Mouse (Mus musculus) limb, embryonic 13.5 days (tissue): ENCODE results near the gene Gm20388. TPM values are rescaled to one million over a fixed set of nuclear protein-coding genes. Genes with fewer than 3 reads are reported as not detected.

Experiments used
- ATAC-seq: fragments of 200-750 bp; cut with Nextera tagmentation; 2 replicates; pipeline ENCODE4 v1.8.0; 2017; ENCODE audit warnings: low read depth, moderate number of reproducible peaks, moderate TSS enrichment; ENCODE audit not compliant: low FRiP score
- H3K27ac ChIP-seq: fragments of 300-500 bp; sonication (generic); 2 replicates; pipeline ENCODE4 v1.5.1; 2015; ENCODE audit warnings: inconsistent platforms, mild to moderate bottlenecking, moderate library complexity
- H3K27me3 ChIP-seq: fragments of 300-500 bp; sonication (generic); 2 replicates; pipeline ENCODE4 v1.6.1; 2015; ENCODE audit warnings: mild to moderate bottlenecking, inconsistent platforms
- H3K36me3 ChIP-seq: fragments of 300-500 bp; sonication (generic); 2 replicates; pipeline ENCODE4 v1.6.1; 2015; ENCODE audit warnings: inconsistent platforms, mild to moderate bottlenecking, moderate library complexity
- H3K4me1 ChIP-seq: fragments of 300-500 bp; sonication (generic); 2 replicates; pipeline ENCODE4 v1.6.1; 2015; ENCODE audit warnings: inconsistent platforms
- H3K4me2 ChIP-seq: fragments of 300-500 bp; sonication (generic); replicated peaks from 2 replicates; pipeline ENCODE4 v1.6.1; 2015; ENCODE audit warnings: inconsistent platforms, mild to moderate bottlenecking, moderate library complexity
- H3K4me3 ChIP-seq: fragments of 300-500 bp; sonication (generic); 2 replicates; pipeline ENCODE4 v1.5.1; 2015; ENCODE audit warnings: moderate library complexity, mild to moderate bottlenecking, inconsistent platforms
- H3K9ac ChIP-seq: fragments of 300-500 bp; sonication (generic); 2 replicates; pipeline ENCODE4 v1.6.1; 2015; ENCODE audit warnings: mild to moderate bottlenecking, inconsistent platforms
- H3K9me3 ChIP-seq: fragments of 300-500 bp; sonication (generic); 2 replicates; pipeline ENCODE4 v1.6.1; 2016; ENCODE audit warnings: inconsistent platforms
- WGBS: fragments of 180-500 bp; shearing (Covaris S2); methylation state at CpG from one replicate; pipeline ENCODE4 v1.1.7; 2015; 5-methylcytosine and 5-hydroxymethylcytosine counted together
- polyA plus RNA-seq: library from polyadenylated mRNA; unstranded; fragments of >200 nt; fragmentation: Nextera tagmentation; extraction: Ambion mirVana; gene quantifications from 2 replicates; pipeline ENCODE4 v1.2.1, GENCODE M21; 2015

Gm20388 gene
- polyA plus RNA-seq, 1 experiment from 2014 or later = 7.1 TPM

DNA sequence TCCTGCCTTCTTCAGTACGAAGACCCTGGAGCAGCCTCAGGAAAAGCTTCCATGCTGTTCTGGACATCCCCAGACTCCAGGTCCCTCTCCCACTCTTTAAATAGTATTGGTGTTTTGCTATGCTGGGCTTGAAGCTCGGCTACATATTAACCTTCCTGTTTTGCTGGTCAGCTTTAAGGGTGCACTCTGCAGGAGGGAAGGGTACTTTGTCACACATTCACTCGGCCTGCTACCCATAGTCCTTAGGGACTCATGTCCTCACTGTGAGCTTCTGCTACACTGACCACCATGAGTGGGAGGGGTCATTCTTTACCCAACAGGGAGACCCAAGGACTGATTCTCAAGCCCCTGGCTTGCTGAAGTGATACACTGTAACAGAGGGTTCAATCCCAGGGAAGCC lies 2520.0 kb downstream of the Gm20388 start:
- H3K9ac ChIP-seq = no peak overlapping the region
- no peak overlapping the region for H3K4me3 ChIP-seq
- no peak for ATAC-seq
- no peak overlapping the region for H3K4me2 ChIP-seq
- 79% methylated on average over 3 of the region's 3 CpGs for WGBS
- peaks cover 22% of the 10 kb centered on the region for H3K4me1 ChIP-seq
- H3K36me3 ChIP-seq = peaks cover 30% of the 10 kb centered on the region
- no peaks in the 10 kb centered on the region for H3K9me3 ChIP-seq
- no peaks in the 10 kb centered on the region for H3K27me3 ChIP-seq
- H3K27ac ChIP-seq = no peak overlapping the region

GRCm38 (mm10) chr8:122431694-122432442 lies 2521.2 kb downstream of the Gm20388 start:
- ATAC-seq = peak; percentile 9; the same call in 1 of the 2 replicates

DNA sequence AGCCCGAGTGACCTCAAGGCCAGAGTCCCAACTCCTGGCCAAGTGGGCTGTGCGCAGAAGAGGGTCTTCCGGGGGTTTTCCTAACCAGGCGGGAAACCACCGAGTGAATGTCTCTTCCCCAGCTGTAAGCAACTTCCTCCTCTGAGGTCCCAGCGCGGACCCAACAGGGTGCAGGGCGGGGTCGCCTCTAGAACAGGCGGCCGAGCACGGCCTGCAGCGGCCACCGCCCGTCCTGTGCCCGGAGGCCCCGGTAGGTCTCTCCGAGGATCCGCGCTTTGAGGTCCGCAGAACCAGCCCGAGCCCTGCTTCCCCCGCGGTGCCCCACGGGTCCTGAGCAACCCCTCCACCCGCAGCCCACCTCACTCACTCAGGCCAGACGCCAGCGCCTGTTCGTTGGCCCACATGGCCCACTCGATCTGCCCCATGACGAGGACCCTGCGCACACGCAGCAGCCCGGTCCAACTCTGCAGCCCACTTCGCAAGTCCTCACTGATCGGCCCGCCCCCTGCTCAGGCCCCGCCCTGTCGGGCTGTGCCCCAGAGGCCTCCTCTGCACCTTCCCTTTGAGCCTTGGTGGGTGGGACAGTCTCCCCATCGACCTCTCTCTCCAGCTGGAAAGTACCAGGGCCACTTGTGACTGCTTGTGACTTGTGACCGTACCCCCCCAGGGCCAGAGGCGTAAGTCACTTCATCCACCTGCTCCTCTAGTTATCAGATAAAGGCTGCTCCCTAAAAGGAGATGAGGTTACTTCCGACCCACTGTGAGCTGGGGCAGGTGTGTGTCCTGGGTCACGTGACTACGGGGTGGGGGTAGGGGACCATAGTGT lies 2522.0 kb downstream of the Gm20388 start, which contains the start of gene Cyba:
Cyba (minus strand) TSS at position 488 of the 826 bp plus-strand sequence.
- no peaks in the 10 kb centered on the region for H3K9me3 ChIP-seq
- H3K4me1 ChIP-seq = peaks cover 22% of the 10 kb centered on the region
- 5% methylated on average over 43 of the region's 45 CpGs for WGBS
- H3K27ac ChIP-seq = peak within 1 kb of the TSS; percentile 61
- peaks cover 43% of the 10 kb centered on the region for H3K36me3 ChIP-seq
- peak within 1 kb of the TSS; percentile 85 for H3K9ac ChIP-seq
- no peaks in the 10 kb centered on the region for H3K27me3 ChIP-seq
- peak; percentile 83 for ATAC-seq
- peak within 1 kb of the TSS; percentile 91 for H3K4me2 ChIP-seq
- peak within 1 kb of the TSS; percentile 63 for H3K4me3 ChIP-seq

More at GRCm38 (mm10) chr8:122431694-122432442, 2521.2 kb downstream of the Gm20388 start:
- Histone ChIP-seq H3K36me3 (peaks cover 35% of the 10 kb centered on the region), H3K4me2 (peak overlapping the region; percentile 91), H3K27me3 (no peaks in the 10 kb centered on the region), H3K9ac (peak overlapping the region; percentile 85), H3K4me3 (peak overlapping the region; percentile 63), H3K27ac (peak overlapping the region; percentile 61), H3K9me3 (no peaks in the 10 kb centered on the region), H3K4me1 (peaks cover 22% of the 10 kb centered on the region)
- WGBS = 33% methylated on average over 18 of the region's 18 CpGs

- peak overlapping the region; percentile 63; the same call in 1 of the 2 replicates for H3K4me3 ChIP-seq
- 0 out of 2 replicates have a peak overlapping the region, but pooled peaks have one; percentile 6 for H3K27ac ChIP-seq
- peaks cover 50% of the 10 kb centered on the region for H3K36me3 ChIP-seq
- H3K4me1 ChIP-seq = peaks cover 22% of the 10 kb centered on the region
- no peaks in the 10 kb centered on the region for H3K27me3 ChIP-seq
- H3K4me2 ChIP-seq = peak overlapping the region; percentile 91
- H3K9me3 ChIP-seq = no peaks in the 10 kb centered on the region
- peak; percentile 17; the same call in 1 of the 2 replicates for ATAC-seq
- WGBS = 67% methylated on average over 11 of the region's 11 CpGs
- no peak overlapping the region; the same call in 1 of the 2 replicates for H3K9ac ChIP-seq
Observed at GRCm38 (mm10) chr8:122433269-122433905, 2522.7 kb downstream of the Gm20388 start.

DNA sequence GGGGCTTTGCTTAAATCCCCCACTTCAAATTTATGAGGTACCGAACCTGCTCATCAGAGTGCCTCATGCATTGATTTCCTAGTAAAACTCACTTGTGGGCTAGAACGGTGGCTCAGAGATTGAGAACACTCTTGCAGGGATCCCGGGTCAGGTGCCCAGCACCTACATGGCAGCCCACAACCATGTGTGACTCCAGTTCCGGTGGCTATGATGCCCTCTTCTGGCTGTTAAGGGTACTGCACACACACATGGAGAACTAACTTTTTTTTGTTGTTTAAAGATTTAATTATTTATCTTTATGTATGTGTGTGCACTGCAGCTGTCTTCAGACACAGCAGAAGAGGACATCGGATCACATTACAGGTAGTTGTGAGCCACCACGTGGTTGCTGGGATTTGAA lies 2524.7 kb downstream of the Gm20388 start:
- WGBS = 89% methylated on average over 6 of the region's 6 CpGs
- peaks cover 63% of the 10 kb centered on the region for H3K36me3 ChIP-seq
- ATAC-seq = no peak
- H3K4me1 ChIP-seq = peaks cover 22% of the 10 kb centered on the region
- no peak overlapping the region for H3K27ac ChIP-seq
- no peak overlapping the region for H3K4me3 ChIP-seq
- no peak overlapping the region for H3K9ac ChIP-seq
- H3K9me3 ChIP-seq = no peaks in the 10 kb centered on the region
- H3K27me3 ChIP-seq = no peaks in the 10 kb centered on the region
- no peak overlapping the region for H3K4me2 ChIP-seq

- WGBS = 91% methylated on average over 9 of the region's 9 CpGs
- H3K4me3 ChIP-seq = no peak overlapping the region
- no peak for ATAC-seq
- H3K4me1 ChIP-seq = peaks cover 22% of the 10 kb centered on the region
- H3K9me3 ChIP-seq = no peaks in the 10 kb centered on the region
- no peak overlapping the region for H3K4me2 ChIP-seq
- no peak overlapping the region for H3K9ac ChIP-seq
- peaks cover 63% of the 10 kb centered on the region for H3K36me3 ChIP-seq
- no peaks in the 10 kb centered on the region for H3K27me3 ChIP-seq
- no peak overlapping the region for H3K27ac ChIP-seq
Observed at GRCm38 (mm10) chr8:122436146-122436545, 2525.5 kb downstream of the Gm20388 start.

- Histone ChIP-seq H3K4me1 (peaks cover 17% of the 10 kb centered on the region), H3K27me3 (no peaks in the 10 kb centered on the region), H3K9ac (no peak overlapping the region), H3K4me2 (no peak overlapping the region), H3K36me3 (peaks cover 63% of the 10 kb centered on the region), H3K9me3 (no peaks in the 10 kb centered on the region), H3K27ac (no peak overlapping the region), H3K4me3 (no peak overlapping the region)
- no peak for ATAC-seq
- WGBS = 88% methylated on average over 20 of the region's 20 CpGs
Observed at GRCm38 (mm10) chr8:122436586-122437125, 2526.0 kb downstream of the Gm20388 start.

DNA sequence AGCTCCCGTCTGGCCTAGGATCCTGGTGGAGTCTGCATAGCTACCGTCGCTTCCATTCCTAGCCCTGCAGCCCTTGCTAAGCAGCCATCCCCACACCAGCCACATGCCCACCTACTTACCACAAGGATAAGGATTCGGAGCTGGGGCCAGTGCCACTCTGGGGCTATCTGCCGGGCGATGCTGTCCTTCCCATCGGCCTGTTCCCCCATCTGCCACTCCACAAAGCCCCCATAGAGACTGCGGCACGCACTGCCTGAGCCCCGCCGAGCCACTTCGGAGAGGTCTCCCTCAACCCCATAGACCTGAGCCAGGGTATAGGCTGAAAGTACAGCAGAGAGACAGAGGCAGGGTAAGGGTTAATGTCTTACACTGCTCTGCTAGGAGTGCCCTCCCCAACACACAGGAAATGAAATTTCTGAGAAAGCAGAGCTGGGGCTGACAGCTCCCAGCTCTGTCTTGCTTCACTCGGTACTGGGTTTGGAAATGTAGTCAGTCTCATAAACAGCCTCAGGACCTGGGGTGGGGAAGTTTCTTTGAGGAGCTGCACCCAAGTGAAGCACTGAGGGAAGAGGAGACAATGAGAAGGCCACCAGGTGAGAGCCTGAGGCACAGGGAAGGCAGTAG lies 2527.2 kb downstream of the Gm20388 start:
- H3K4me3 ChIP-seq = no peak overlapping the region
- H3K9me3 ChIP-seq = no peaks in the 10 kb centered on the region
- peaks cover 17% of the 10 kb centered on the region for H3K4me1 ChIP-seq
- H3K4me2 ChIP-seq = peak overlapping the region; percentile 11; the same call in 1 of the 2 replicates
- 87% methylated on average over 13 of the region's 13 CpGs for WGBS
- no peak for ATAC-seq
- peak overlapping the region; percentile 39; the same call in 1 of the 2 replicates for H3K27ac ChIP-seq
- peaks cover 63% of the 10 kb centered on the region for H3K36me3 ChIP-seq
- no peaks in the 10 kb centered on the region for H3K27me3 ChIP-seq
- no peak overlapping the region for H3K9ac ChIP-seq

GRCm38 (mm10) chr8:122439336-122439735 lies 2528.7 kb downstream of the Gm20388 start:
- H3K9ac ChIP-seq = 0 out of 2 replicates have a peak overlapping the region, but pooled peaks have one; percentile 4
- no peak overlapping the region for H3K4me2 ChIP-seq
- 92% methylated on average over 16 of the region's 16 CpGs for WGBS
- H3K9me3 ChIP-seq = no peaks in the 10 kb centered on the region
- H3K27ac ChIP-seq = no peak overlapping the region
- H3K4me1 ChIP-seq = peaks cover 14% of the 10 kb centered on the region
- no peaks in the 10 kb centered on the region for H3K27me3 ChIP-seq
- peaks cover 54% of the 10 kb centered on the region for H3K36me3 ChIP-seq
- H3K4me3 ChIP-seq = no peak overlapping the region
- ATAC-seq = no peak

DNA sequence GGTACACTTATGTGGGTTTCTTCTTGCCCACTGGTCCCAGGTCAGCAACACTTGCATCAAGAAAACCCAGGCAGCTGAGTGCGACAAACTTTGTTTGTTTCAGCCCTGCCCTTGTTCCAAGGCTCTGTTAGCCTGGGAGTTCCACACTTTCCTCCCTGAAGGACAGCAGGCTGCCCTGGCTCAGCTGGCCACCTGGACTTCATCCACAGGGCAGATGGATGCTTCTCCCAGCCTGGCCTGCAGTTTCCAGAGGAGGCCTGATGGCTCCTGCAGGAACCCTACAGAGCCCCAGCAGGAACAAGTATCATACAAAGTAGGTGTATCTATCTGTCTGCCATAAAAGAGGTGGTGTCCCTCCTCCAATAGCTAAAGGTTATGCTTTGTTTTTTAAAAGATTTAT lies 2530.7 kb downstream of the Gm20388 start:
- Histone ChIP-seq H3K4me2 (no peak overlapping the region), H3K9me3 (no peaks in the 10 kb centered on the region), H3K36me3 (peaks cover 34% of the 10 kb centered on the region), H3K27me3 (no peaks in the 10 kb centered on the region), H3K27ac (no peak overlapping the region), H3K9ac (no peak overlapping the region), H3K4me3 (no peak overlapping the region), H3K4me1 (peaks cover 28% of the 10 kb centered on the region)
- 100% methylated on average over 1 of the region's 1 CpGs for WGBS
- no peak for ATAC-seq

GRCm38 (mm10) chr8:122442356-122442755 lies 2531.7 kb downstream of the Gm20388 start:
- Histone ChIP-seq H3K27ac (peak overlapping the region; percentile 75; the same call in 1 of the 2 replicates), H3K4me3 (peak overlapping the region; percentile 71), H3K4me1 (peaks cover 28% of the 10 kb centered on the region), H3K4me2 (peak overlapping the region; percentile 96), H3K9ac (peak overlapping the region; percentile 76), H3K27me3 (no peaks in the 10 kb centered on the region), H3K9me3 (no peaks in the 10 kb centered on the region), H3K36me3 (peaks cover 24% of the 10 kb centered on the region)
- WGBS = 19% methylated on average over 7 of the region's 7 CpGs
- no peak for ATAC-seq
